Mouse (Mus musculus): ENCODE data around the gene Dlx5. TPM values are rescaled to one million over a fixed set of nuclear protein-coding genes. Genes with fewer than 3 reads are reported as not detected.

Gene Dlx5
- total and polyA plus RNA-seq, 3 experiments = not detected

- Histone ChIP-seq H3K9me3 (replicated peaks; ENCODE audit: low read length) (no peaks in the 10 kb centered on the region), H3K27ac (ENCODE audit: insufficient read depth, low read depth) (no peak overlapping the region), H3K4me2 (ENCODE audit: insufficient read depth, low read depth, poor library complexity, severe bottlenecking) (no peak overlapping the region), H3K27me3 (replicated peaks) (no peaks in the 10 kb centered on the region), H3K36me3 (replicated peaks in 1 of 2; ENCODE audit: control insufficient read depth in 1 of 2, insufficient read depth in 1 of 2, low read length in 1 of 2) (no peaks in the 10 kb centered on the region), H3K4me3 (replicated peaks in 1 of 3; ENCODE audit: low read depth in 2 of 3, low read length in 2 of 3, poor library complexity in 1 of 3) (no peak overlapping the region), H3K4me1 (ENCODE audit: control insufficient read depth in 1 of 2, insufficient read depth in 2 of 2) (peaks cover 0 to 5% of the 10 kb centered on the region in 2 experiments; a peak in 2 of 4 replicates), H3K79me2 (replicated peaks; ENCODE audit: control insufficient read depth, extremely low read depth, insufficient read depth, poor library complexity, severe bottlenecking) (no peaks in the 10 kb centered on the region), H3K9ac (ENCODE audit: insufficient read depth, low read depth) (no peak overlapping the region)
- no peak for DNase-seq (ENCODE audit: extremely low read depth)
- TF ChIP-seq JUND (conservative IDR thresholded peaks at IDR 0.05; ENCODE audit: low read depth, low read length) (no peak), POLR2A (IDR thresholded peaks at IDR 0.05; ENCODE audit: low read depth, low read length) (no peak), PAX5 (IDR thresholded peaks at IDR 0.05; ENCODE audit: low read length) (no peak), SMC3 (IDR thresholded peaks at IDR 0.05; ENCODE audit: low read depth, low read length) (no peak), MYC (IDR thresholded peaks at IDR 0.05; ENCODE audit: low read depth, low read length) (no peak), MAFK (IDR thresholded peaks at IDR 0.05; ENCODE audit: insufficient replicate concordance, low read length) (peak; percentile 70), CHD2 (IDR thresholded peaks at IDR 0.05; ENCODE audit: low read length) (no peak), SIN3A (IDR thresholded peaks at IDR 0.05; ENCODE audit: low read length) (no peak)
- dilution Hi-C loops (cut with MboI; ENCODE audit: extremely low pct_ligation_motif_present, extremely low pct_unique_long_range_greater_than_20kb, low sequenced_read_pairs) = no loop called here
- in situ Hi-C loops (cut with MboI; ENCODE audit: low pct_ligation_motif_present, low pct_unique_long_range_greater_than_20kb, low sequenced_read_pairs) = no loop called here
Measured at GRCm38 (mm10) chr6:6917334-6917733, 35.4 kb upstream of the Dlx5 start.

- Histone ChIP-seq H3K9me3 (replicated peaks; ENCODE audit: low read length) (no peaks in the 10 kb centered on the region), H3K4me3 (replicated peaks in 1 of 3; ENCODE audit: low read depth in 2 of 3, low read length in 2 of 3, poor library complexity in 1 of 3) (no peak overlapping the region), H3K36me3 (replicated peaks in 1 of 2; ENCODE audit: control insufficient read depth in 1 of 2, insufficient read depth in 1 of 2, low read length in 1 of 2) (no peaks in the 10 kb centered on the region), H3K4me1 (ENCODE audit: control insufficient read depth in 1 of 2, insufficient read depth in 2 of 2) (peaks cover 0 to 5% of the 10 kb centered on the region in 2 experiments; a peak in 2 of 4 replicates), H3K9ac (ENCODE audit: insufficient read depth, low read depth) (no peak overlapping the region), H3K79me2 (replicated peaks; ENCODE audit: control insufficient read depth, extremely low read depth, insufficient read depth, poor library complexity, severe bottlenecking) (no peaks in the 10 kb centered on the region), H3K4me2 (ENCODE audit: insufficient read depth, low read depth, poor library complexity, severe bottlenecking) (peak overlapping the region; percentile 44; the same call in 1 of the 2 replicates), H3K27me3 (replicated peaks) (no peaks in the 10 kb centered on the region), H3K27ac (ENCODE audit: insufficient read depth, low read depth) (no peak overlapping the region)
- no peak for TF ChIP-seq E2F4 (IDR thresholded peaks at IDR 0.05; ENCODE audit: insufficient replicate concordance, low read depth, low read length)
- TF ChIP-seq GABPA (IDR thresholded peaks at IDR 0.05; ENCODE audit: insufficient replicate concordance, low read depth, low read length) = no peak
- TF ChIP-seq NELFE (IDR thresholded peaks at IDR 0.05; ENCODE audit: low read depth, low read length) = no peak
- TF ChIP-seq MAFK (IDR thresholded peaks at IDR 0.05; ENCODE audit: insufficient replicate concordance, low read length) = no peak
- no peak for TF ChIP-seq UBTF (IDR thresholded peaks at IDR 0.05; ENCODE audit: low read depth, low read length)
- no peak for TF ChIP-seq SIN3A (IDR thresholded peaks at IDR 0.05; ENCODE audit: low read length)
- in situ Hi-C loops (cut with MboI; ENCODE audit: low pct_ligation_motif_present, low pct_unique_long_range_greater_than_20kb, low sequenced_read_pairs) = no loop called here
- dilution Hi-C loops (cut with MboI; ENCODE audit: extremely low pct_ligation_motif_present, extremely low pct_unique_long_range_greater_than_20kb, low sequenced_read_pairs) = no loop called here
- DNase-seq (ENCODE audit: extremely low read depth) = peak; percentile 29
Measured at GRCm38 (mm10) chr6:6915526-6915915, 33.6 kb upstream of the Dlx5 start.

GRCm38 (mm10) chr6:6914849-6915525 lies 33.1 kb upstream of the Dlx5 start:
- Histone ChIP-seq H3K9ac (ENCODE audit: insufficient read depth, low read depth) (no peak overlapping the region), H3K36me3 (replicated peaks in 1 of 2; ENCODE audit: control insufficient read depth in 1 of 2, insufficient read depth in 1 of 2, low read length in 1 of 2) (no peaks in the 10 kb centered on the region), H3K4me2 (ENCODE audit: insufficient read depth, low read depth, poor library complexity, severe bottlenecking) (peak overlapping the region; percentile 44; the same call in 1 of the 2 replicates), H3K4me1 (ENCODE audit: control insufficient read depth in 1 of 2, insufficient read depth in 2 of 2) (peaks cover 0 to 5% of the 10 kb centered on the region in 2 experiments; a peak in 2 of 4 replicates), H3K27me3 (replicated peaks) (no peaks in the 10 kb centered on the region), H3K9me3 (replicated peaks; ENCODE audit: low read length) (no peaks in the 10 kb centered on the region), H3K4me3 (replicated peaks in 1 of 3; ENCODE audit: low read depth in 2 of 3, low read length in 2 of 3, poor library complexity in 1 of 3) (no peak overlapping the region), H3K27ac (ENCODE audit: insufficient read depth, low read depth) (no peak overlapping the region), H3K79me2 (replicated peaks; ENCODE audit: control insufficient read depth, extremely low read depth, insufficient read depth, poor library complexity, severe bottlenecking) (no peaks in the 10 kb centered on the region)
- TF ChIP-seq CTCF (conservative IDR thresholded peaks at IDR 0.05 in 1 of 2, IDR thresholded peaks at IDR 0.05 in 1 of 2; ENCODE audit: low read depth in 2 of 2, low read length in 2 of 2) (peak; percentile 58 to 71), TBP (conservative IDR thresholded peaks at IDR 0.05; ENCODE audit: low read depth, low read length) (no peak), MAZ (IDR thresholded peaks at IDR 0.05; ENCODE audit: low read depth, low read length) (no peak), RAD21 (IDR thresholded peaks at IDR 0.05; ENCODE audit: low read depth, low read length) (peak; percentile 69), NELFE (IDR thresholded peaks at IDR 0.05; ENCODE audit: low read depth, low read length) (no peak), SMC3 (IDR thresholded peaks at IDR 0.05; ENCODE audit: low read depth, low read length) (peak; percentile 58), PAX5 (IDR thresholded peaks at IDR 0.05; ENCODE audit: low read length) (no peak)
- in situ Hi-C loops (cut with MboI; ENCODE audit: low pct_ligation_motif_present, low pct_unique_long_range_greater_than_20kb, low sequenced_read_pairs) (no loop called here), dilution Hi-C loops (cut with MboI; ENCODE audit: extremely low pct_ligation_motif_present, extremely low pct_unique_long_range_greater_than_20kb, low sequenced_read_pairs) (no loop called here)
- DNase-seq (ENCODE audit: extremely low read depth) = peak; percentile 66

Measured in CH12.LX (cell line).